Mouse (Mus musculus): Measurements from ENCODE around the gene Cnp. TPM values are rescaled to one million over a fixed set of nuclear protein-coding genes. Genes with fewer than 3 reads are reported as not detected.
"Not testable (repeated sequence)": the region's sequence is repeated elsewhere in the genome, so short reads cannot be mapped to it uniquely, and the experiment has no call there.

The Cnp gene
- polyA plus RNA-seq, 1 experiment from 2014 or later, result 20.3 TPM

GRCm38 (mm10) chr11:100575484-100575855, 766 bp downstream of the Cnp start:
- ATAC-seq (replicated peaks; ENCODE audit: low FRiP score), result peak; percentile 57; the same call in 1 of the 2 replicates
- Histone ChIP-seq H3K27ac (ENCODE audit: low read depth, low read length) (no peak overlapping the region), H3K4me3 (ENCODE audit: low read depth, low read length) (peak overlapping the region; percentile 61), H3K36me3 (ENCODE audit: control insufficient read depth, insufficient read depth, low read length) (no peaks in the 10 kb centered on the region), H3K9me3 (ENCODE audit: control insufficient read depth, low read length) (no peaks in the 10 kb centered on the region), H3K4me1 (replicated peaks; ENCODE audit: control insufficient read depth, insufficient read depth, low read length) (peaks cover 10% of the 10 kb centered on the region), H3K9ac (ENCODE audit: low read length) (peak overlapping the region; percentile 55), H3K27me3 (ENCODE audit: control insufficient read depth, insufficient read depth, low read length) (peaks cover 2% of the 10 kb centered on the region), H3K4me2 (ENCODE audit: low read depth, low read length, severe bottlenecking) (peak overlapping the region; percentile 83)
- 19% methylated on average over 2 of the region's 2 CpGs for WGBS
- no peak for DNase-seq (ENCODE audit: low spot score)

DNA sequence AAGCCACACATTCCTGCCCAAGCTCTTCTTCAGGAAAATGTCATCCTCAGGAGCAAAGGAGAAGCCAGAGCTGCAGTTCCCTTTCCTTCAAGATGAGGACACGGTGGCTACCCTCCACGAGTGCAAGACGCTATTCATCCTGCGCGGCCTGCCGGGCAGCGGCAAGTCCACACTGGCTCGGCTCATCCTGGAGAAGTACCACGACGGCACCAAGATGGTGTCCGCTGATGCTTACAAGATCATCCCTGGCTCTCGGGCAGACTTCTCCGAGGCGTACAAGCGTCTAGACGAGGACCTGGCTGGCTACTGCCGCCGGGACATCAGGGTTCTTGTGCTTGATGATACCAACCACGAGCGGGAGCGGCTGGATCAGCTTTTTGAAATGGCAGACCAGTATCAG, 1.6 kb downstream of the Cnp start:
- H3K4me1 ChIP-seq (replicated peaks; ENCODE audit: control insufficient read depth, insufficient read depth, low read length), result peaks cover 4% of the 10 kb centered on the region; the same call in 1 of the 2 replicates
- ATAC-seq (replicated peaks; ENCODE audit: low FRiP score), result no peak
- H3K36me3 ChIP-seq (ENCODE audit: control insufficient read depth, insufficient read depth, low read length), result no peaks in the 10 kb centered on the region
- H3K9me3 ChIP-seq (ENCODE audit: control insufficient read depth, low read length), result no peaks in the 10 kb centered on the region
- H3K4me2 ChIP-seq (ENCODE audit: low read depth, low read length, severe bottlenecking), result no peak overlapping the region
- no peak for DNase-seq (ENCODE audit: low spot score)
- WGBS, result 71% methylated on average over 21 of the region's 21 CpGs
- H3K4me3 ChIP-seq (ENCODE audit: low read depth, low read length), result no peak overlapping the region
- no peaks in the 10 kb centered on the region for H3K27me3 ChIP-seq (ENCODE audit: control insufficient read depth, insufficient read depth, low read length)
- no peak overlapping the region for H3K27ac ChIP-seq (ENCODE audit: low read depth, low read length)
- no peak overlapping the region for H3K9ac ChIP-seq (ENCODE audit: low read length)

GRCm38 (mm10) chr11:100577852-100578599, 3.3 kb downstream of the Cnp start:
- Histone ChIP-seq H3K4me3 (ENCODE audit: low read depth, low read length) (no peak overlapping the region), H3K4me2 (ENCODE audit: low read depth, low read length, severe bottlenecking) (no peak overlapping the region), H3K9ac (ENCODE audit: low read length) (no peak overlapping the region), H3K27me3 (ENCODE audit: control insufficient read depth, insufficient read depth, low read length) (no peaks in the 10 kb centered on the region), H3K27ac (ENCODE audit: low read depth, low read length) (no peak overlapping the region), H3K9me3 (ENCODE audit: control insufficient read depth, low read length) (no peaks in the 10 kb centered on the region), H3K36me3 (ENCODE audit: control insufficient read depth, insufficient read depth, low read length) (no peaks in the 10 kb centered on the region; the same call in 1 of the 2 replicates), H3K4me1 (replicated peaks; ENCODE audit: control insufficient read depth, insufficient read depth, low read length) (0 out of 2 replicates have a peak, but pooled peaks cover 6% of the 10 kb centered on the region)
- DNase-seq (ENCODE audit: low spot score) (no peak), ATAC-seq (replicated peaks; ENCODE audit: low FRiP score) (no peak)
- WGBS, result 87% methylated on average over 8 of the region's 8 CpGs

- no peak for ATAC-seq (replicated peaks; ENCODE audit: low FRiP score)
- Histone ChIP-seq H3K27me3 (ENCODE audit: control insufficient read depth, insufficient read depth, low read length) (no peaks in the 10 kb centered on the region), H3K36me3 (ENCODE audit: control insufficient read depth, insufficient read depth, low read length) (peaks cover 8% of the 10 kb centered on the region), H3K4me3 (ENCODE audit: low read depth, low read length) (no peak overlapping the region), H3K9me3 (ENCODE audit: control insufficient read depth, low read length) (no peaks in the 10 kb centered on the region), H3K4me1 (replicated peaks; ENCODE audit: control insufficient read depth, insufficient read depth, low read length) (0 out of 2 replicates have a peak, but pooled peaks cover 6% of the 10 kb centered on the region), H3K4me2 (ENCODE audit: low read depth, low read length, severe bottlenecking) (no peak overlapping the region), H3K27ac (ENCODE audit: low read depth, low read length) (no peak overlapping the region), H3K9ac (ENCODE audit: low read length) (no peak overlapping the region)
- 95% methylated on average over 9 of the region's 9 CpGs for WGBS
- no peak for DNase-seq (ENCODE audit: low spot score)
Measured at GRCm38 (mm10) chr11:100579116-100579799, 4.6 kb downstream of the Cnp start.

DNA sequence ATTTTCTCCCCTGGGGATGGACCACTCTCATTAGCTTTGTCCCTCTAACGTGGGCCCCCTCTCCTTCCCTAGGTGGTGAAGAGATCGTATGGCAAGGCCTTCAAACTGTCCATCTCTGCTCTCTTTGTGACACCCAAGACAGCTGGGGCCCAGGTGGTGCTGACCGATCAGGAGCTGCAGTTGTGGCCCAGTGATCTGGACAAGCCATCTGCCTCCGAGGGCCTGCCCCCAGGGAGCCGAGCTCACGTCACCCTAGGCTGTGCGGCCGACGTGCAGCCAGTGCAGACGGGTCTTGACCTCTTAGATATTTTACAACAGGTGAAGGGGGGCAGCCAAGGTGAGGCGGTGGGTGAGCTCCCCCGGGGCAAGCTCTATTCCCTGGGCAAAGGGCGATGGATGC, 5.6 kb downstream of the Cnp start:
- WGBS, result 91% methylated on average over 13 of the region's 13 CpGs
- Histone ChIP-seq H3K4me1 (replicated peaks; ENCODE audit: control insufficient read depth, insufficient read depth, low read length) (0 out of 2 replicates have a peak, but pooled peaks cover 6% of the 10 kb centered on the region), H3K9ac (ENCODE audit: low read length) (no peak overlapping the region), H3K4me3 (ENCODE audit: low read depth, low read length) (no peak overlapping the region), H3K27me3 (ENCODE audit: control insufficient read depth, insufficient read depth, low read length) (no peaks in the 10 kb centered on the region), H3K36me3 (ENCODE audit: control insufficient read depth, insufficient read depth, low read length) (peaks cover 14% of the 10 kb centered on the region), H3K4me2 (ENCODE audit: low read depth, low read length, severe bottlenecking) (no peak overlapping the region), H3K9me3 (ENCODE audit: control insufficient read depth, low read length) (no peaks in the 10 kb centered on the region), H3K27ac (ENCODE audit: low read depth, low read length) (no peak overlapping the region)
- ATAC-seq (replicated peaks; ENCODE audit: low FRiP score) (no peak), DNase-seq (ENCODE audit: low spot score) (no peak)

DNA sequence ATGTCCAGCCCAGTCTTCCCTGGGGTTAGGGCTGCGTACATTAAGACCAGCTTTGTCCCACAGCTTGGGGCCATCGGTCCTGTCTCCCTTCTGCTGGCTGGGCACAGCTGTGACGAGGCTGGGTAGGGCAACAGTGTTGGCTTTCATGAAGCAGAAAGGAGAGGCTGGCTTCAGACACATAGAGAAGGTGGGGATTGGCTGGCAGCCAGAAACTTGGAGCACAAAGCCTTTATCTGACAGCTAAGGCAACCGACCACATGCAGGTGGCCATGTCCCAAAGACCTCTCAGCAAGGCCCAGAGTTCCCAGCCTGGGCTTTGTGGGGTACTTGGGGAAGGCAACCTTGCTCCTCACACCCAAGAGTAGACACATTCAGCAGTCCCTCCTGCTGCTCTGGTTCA, 7.1 kb downstream of the Cnp start:
- no peak for DNase-seq (ENCODE audit: low spot score)
- no peaks in the 10 kb centered on the region for H3K27me3 ChIP-seq (ENCODE audit: control insufficient read depth, insufficient read depth, low read length)
- no peak overlapping the region for H3K27ac ChIP-seq (ENCODE audit: low read depth, low read length)
- no peak overlapping the region for H3K4me2 ChIP-seq (ENCODE audit: low read depth, low read length, severe bottlenecking)
- H3K4me1 ChIP-seq (replicated peaks; ENCODE audit: control insufficient read depth, insufficient read depth, low read length), result 0 out of 2 replicates have a peak, but pooled peaks cover 2% of the 10 kb centered on the region
- no peaks in the 10 kb centered on the region for H3K9me3 ChIP-seq (ENCODE audit: control insufficient read depth, low read length)
- 92% methylated on average over 4 of the region's 4 CpGs for WGBS
- ATAC-seq (replicated peaks; ENCODE audit: low FRiP score), result no peak
- no peak overlapping the region for H3K4me3 ChIP-seq (ENCODE audit: low read depth, low read length)
- peaks cover 20% of the 10 kb centered on the region for H3K36me3 ChIP-seq (ENCODE audit: control insufficient read depth, insufficient read depth, low read length)
- H3K9ac ChIP-seq (ENCODE audit: low read length), result no peak overlapping the region

DNA sequence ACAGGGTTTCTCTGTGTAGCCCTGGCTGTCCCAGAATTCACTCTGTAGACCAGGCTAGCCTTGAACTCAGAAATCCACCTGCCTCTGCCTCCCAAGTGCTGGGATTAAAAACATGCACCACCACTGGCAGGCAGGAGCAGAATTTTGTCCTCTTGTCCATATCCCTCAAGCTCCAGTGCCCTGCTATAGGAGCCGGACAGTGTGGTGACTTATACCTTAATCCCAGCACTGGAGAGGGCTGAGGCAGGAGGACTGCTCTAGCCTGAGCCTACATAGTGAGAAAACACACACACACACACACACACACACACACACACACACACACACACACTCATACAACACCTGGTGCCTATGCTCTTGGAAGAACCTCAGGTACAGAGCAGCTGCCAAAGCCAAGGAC, 7.7 kb downstream of the Cnp start:
- not testable (repeated sequence) for H3K27me3 ChIP-seq (ENCODE audit: control insufficient read depth, insufficient read depth, low read length); H3K4me2 ChIP-seq (ENCODE audit: low read depth, low read length, severe bottlenecking); ATAC-seq (replicated peaks; ENCODE audit: low FRiP score); H3K9me3 ChIP-seq (ENCODE audit: control insufficient read depth, low read length); H3K4me1 ChIP-seq (replicated peaks; ENCODE audit: control insufficient read depth, insufficient read depth, low read length); H3K27ac ChIP-seq (ENCODE audit: low read depth, low read length); H3K9ac ChIP-seq (ENCODE audit: low read length); H3K4me3 ChIP-seq (ENCODE audit: low read depth, low read length); DNase-seq (ENCODE audit: low spot score)
- 93% methylated on average over 1 of the region's 1 CpGs for WGBS
- H3K36me3 ChIP-seq (ENCODE audit: control insufficient read depth, insufficient read depth, low read length), result peaks cover 20% of the 10 kb centered on the region

- H3K9ac ChIP-seq (ENCODE audit: low read length), result no peak overlapping the region
- peaks cover 20% of the 10 kb centered on the region for H3K36me3 ChIP-seq (ENCODE audit: control insufficient read depth, insufficient read depth, low read length)
- 91% methylated on average over 2 of the region's 2 CpGs for WGBS
- H3K4me3 ChIP-seq (ENCODE audit: low read depth, low read length), result no peak overlapping the region
- H3K4me1 ChIP-seq (replicated peaks; ENCODE audit: control insufficient read depth, insufficient read depth, low read length), result 0 out of 2 replicates have a peak, but pooled peaks cover 2% of the 10 kb centered on the region
- no peak overlapping the region for H3K4me2 ChIP-seq (ENCODE audit: low read depth, low read length, severe bottlenecking)
- no peak overlapping the region for H3K27ac ChIP-seq (ENCODE audit: low read depth, low read length)
- H3K27me3 ChIP-seq (ENCODE audit: control insufficient read depth, insufficient read depth, low read length), result no peaks in the 10 kb centered on the region
- DNase-seq (ENCODE audit: low spot score) (no peak), ATAC-seq (replicated peaks; ENCODE audit: low FRiP score) (no peak)
- H3K9me3 ChIP-seq (ENCODE audit: control insufficient read depth, low read length), result no peaks in the 10 kb centered on the region
Measured at GRCm38 (mm10) chr11:100582836-100583235, 8.1 kb downstream of the Cnp start.

Data from forebrain, embryonic 11.5 days (tissue).